Mouse (Mus musculus) bone marrow, adult 2 months (tissue): ENCODE data around the gene Pfkm. TPM values are rescaled to one million over a fixed set of nuclear protein-coding genes. Genes with fewer than 3 reads are reported as not detected.

ENCODE experiments used
- H3K27ac ChIP-seq: fragments of 200-500 bp; 2 replicates; pipeline ENCODE4 v1.5.1; 2012; ENCODE audit warnings: low read depth, mild to moderate bottlenecking, control low read depth, inconsistent platforms, low read length; ENCODE audit not compliant: control insufficient read depth, poor library complexity, insufficient read depth
- H3K4me1 ChIP-seq: fragments of 200-500 bp; 2 replicates; pipeline ENCODE4 v1.6.1; 2011; ENCODE audit warnings: low read length; ENCODE audit not compliant: control insufficient read depth, insufficient read depth
- H3K4me3 ChIP-seq: fragments of 200-500 bp; replicated peaks from 2 replicates; pipeline ENCODE3; 2011; ENCODE audit warnings: mild to moderate bottlenecking, low read depth, low read length, control low read depth; ENCODE audit not compliant: control insufficient read depth
- CTCF ChIP-seq: fragments of 200-500 bp; IDR thresholded peaks from 2 replicates; pipeline ENCODE4 v1.5.1; 2011; ENCODE audit warnings: low read length, control low read depth; ENCODE audit not compliant: control insufficient read depth, insufficient read depth
- POLR2A ChIP-seq: fragments of 200-500 bp; IDR thresholded peaks from 2 replicates; pipeline ENCODE4 v1.6.1; 2011; ENCODE audit warnings: low read depth, mild to moderate bottlenecking, control low read depth, low read length, borderline replicate concordance; ENCODE audit not compliant: control insufficient read depth
- WGBS: fragments of 180-500 bp; shearing (Covaris S2); methylation state at CpG from one replicate; pipeline ENCODE4 v1.1.7; 2018; 5-methylcytosine and 5-hydroxymethylcytosine counted together
- polyA plus RNA-seq: library from polyadenylated mRNA; stranded (reverse); fragments of >200 nt; gene quantifications from 2 replicates; pipeline ENCODE4 v1.2.4, GENCODE M21; 2011; ENCODE audit warnings: low replicate concordance; ENCODE audit not compliant: missing spikeins, insufficient read depth, insufficient read length

Gene Pfkm
- polyA plus RNA-seq, 1 experiment, result 22.9 TPM

DNA sequence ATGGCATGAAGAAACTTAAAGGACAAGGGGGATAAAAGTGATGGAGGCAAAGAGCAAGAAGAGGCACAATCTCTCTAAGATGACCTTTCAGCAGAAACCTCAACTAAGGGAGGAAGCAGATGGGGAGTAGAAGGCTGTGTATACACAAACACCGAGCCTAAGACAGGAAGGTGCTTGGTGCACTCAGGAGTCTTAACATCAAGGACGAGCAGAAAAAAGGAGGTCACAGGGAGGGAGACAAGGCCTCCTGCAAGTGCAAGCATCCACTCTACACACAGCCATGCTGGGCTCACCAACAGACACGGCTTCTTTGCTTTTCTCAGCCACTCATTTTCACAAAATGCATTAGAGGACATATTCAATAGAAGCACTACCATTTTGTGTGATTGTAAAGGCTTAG, 24.9 kb upstream of the Pfkm start:
- TF ChIP-seq CTCF (no peak), POLR2A (no peak)
- Histone ChIP-seq H3K27ac (no peak overlapping the region), H3K4me3 (no peak overlapping the region), H3K4me1 (no peaks in the 10 kb centered on the region; the same call in 1 of the 2 replicates)
- 63% methylated on average over 3 of the region's 3 CpGs for WGBS

- H3K27ac ChIP-seq, result no peak overlapping the region
- TF ChIP-seq POLR2A (no peak), CTCF (no peak)
- no peak overlapping the region for H3K4me3 ChIP-seq
- H3K4me1 ChIP-seq, result no peaks in the 10 kb centered on the region; the same call in 1 of the 2 replicates
- 93% methylated on average over 9 of the region's 9 CpGs for WGBS
These were observed 23.9 kb upstream of the Pfkm start for GRCm38 (mm10) chr15:98068506-98068905.

DNA sequence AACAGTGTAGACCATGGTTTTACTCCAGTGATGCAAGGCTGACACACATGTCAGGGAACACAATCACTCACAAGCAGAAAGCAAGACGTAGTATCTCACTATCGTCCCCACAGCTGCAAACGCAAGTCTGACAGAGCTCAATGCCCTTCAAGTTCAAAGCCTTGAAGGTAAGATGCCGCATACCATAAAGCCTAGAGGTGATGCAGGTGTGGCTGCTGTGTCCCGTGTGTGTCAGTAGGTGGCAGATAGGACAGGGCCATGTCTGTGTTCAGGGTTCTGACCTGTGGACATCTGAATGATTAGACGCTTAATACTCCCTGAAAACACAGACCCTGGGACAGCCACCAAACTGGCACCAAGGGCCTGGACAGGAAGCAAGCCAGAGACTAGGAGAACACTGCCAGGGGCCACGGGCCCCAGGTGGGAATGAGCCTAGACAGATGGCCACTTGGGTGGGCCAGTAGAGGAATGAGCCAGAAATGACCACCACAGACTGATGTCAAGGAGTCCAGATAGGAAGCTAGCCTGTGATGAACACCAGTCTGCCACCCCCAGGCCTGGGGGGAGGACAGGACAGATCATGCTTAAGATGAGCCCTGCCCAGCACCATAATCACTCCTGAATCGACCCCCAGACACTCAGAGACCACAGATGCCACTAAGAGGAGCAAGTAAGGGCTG, 22.7 kb upstream of the Pfkm start:
- no peak overlapping the region for H3K27ac ChIP-seq
- 87% methylated on average over 8 of the region's 8 CpGs for WGBS

DNA sequence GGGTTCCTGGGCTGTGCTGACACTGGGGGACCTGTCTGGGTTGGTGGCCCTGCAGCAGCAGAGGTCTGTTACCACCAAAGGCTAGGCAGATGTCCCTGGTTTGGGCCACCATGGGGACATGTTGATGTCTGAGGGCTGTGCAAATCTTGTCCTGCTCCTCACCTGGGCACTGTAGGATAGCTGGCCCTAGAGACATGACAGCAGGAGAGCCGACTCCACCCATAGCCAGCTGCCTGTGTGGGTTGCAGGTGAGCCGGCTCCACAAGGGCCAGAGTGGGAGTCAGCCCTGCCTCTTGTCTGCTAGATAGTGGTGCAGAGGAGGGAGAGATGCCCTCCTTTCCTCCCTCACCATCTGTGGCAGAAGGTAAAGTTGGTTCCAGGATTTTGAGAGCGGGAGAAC, 22.0 kb upstream of the Pfkm start:
- Histone ChIP-seq H3K4me3 (no peak overlapping the region), H3K4me1 (no peaks in the 10 kb centered on the region; the same call in 1 of the 2 replicates), H3K27ac (no peak overlapping the region)
- 93% methylated on average over 3 of the region's 3 CpGs for WGBS
- TF ChIP-seq CTCF, result no peak
- TF ChIP-seq POLR2A, result no peak

More for the DNA sequence above, 22.7 kb upstream of the Pfkm start:
- Histone ChIP-seq H3K4me1 (no peaks in the 10 kb centered on the region; the same call in 1 of the 2 replicates), H3K4me3 (no peak overlapping the region)
- no peak for TF ChIP-seq CTCF
- no peak for TF ChIP-seq POLR2A

DNA sequence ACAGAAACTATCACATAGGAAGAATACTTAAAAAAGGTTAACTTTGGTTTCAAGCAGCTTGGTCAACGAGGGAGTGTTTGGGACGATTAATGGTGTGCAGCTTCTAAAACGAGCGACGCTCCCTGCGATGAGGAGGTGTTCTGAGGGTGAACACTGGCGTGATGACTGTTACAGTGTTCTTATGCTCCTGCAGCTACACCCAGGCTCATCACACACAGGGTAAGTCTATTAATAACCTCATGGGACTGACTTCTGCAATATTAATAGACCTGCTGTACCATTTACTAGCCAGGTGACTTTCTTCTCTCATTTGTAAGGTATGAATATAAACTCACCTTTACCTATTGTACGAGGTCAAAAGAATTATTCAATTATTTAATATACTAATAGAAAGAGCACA, 17.9 kb upstream of the Pfkm start:
- Histone ChIP-seq H3K27ac (no peak overlapping the region; the same call in 1 of the 2 replicates), H3K4me3 (no peak overlapping the region), H3K4me1 (no peaks in the 10 kb centered on the region; the same call in 1 of the 2 replicates)
- TF ChIP-seq POLR2A (no peak), CTCF (no peak)
- 82% methylated on average over 8 of the region's 8 CpGs for WGBS

DNA sequence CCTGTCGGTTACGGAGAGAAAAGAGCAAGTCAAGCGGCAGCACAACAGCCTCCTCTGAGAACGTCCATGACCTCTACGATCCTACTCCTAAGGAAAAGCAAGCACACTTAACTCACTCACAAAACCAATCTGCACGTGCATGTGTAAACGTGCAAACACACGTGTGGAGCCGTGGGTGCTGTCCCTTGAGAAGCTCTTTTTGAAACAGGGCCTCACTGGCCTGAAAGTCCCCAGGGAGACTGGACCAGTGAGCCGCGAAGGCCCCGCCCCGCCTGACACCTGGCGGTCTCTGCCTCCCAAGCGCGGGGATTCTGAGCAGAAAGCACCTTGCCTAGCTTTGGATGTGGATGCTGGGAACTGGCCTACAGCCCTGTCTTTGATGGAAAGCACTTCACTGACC, 17.4 kb upstream of the Pfkm start:
- Histone ChIP-seq H3K27ac (peak overlapping the region; percentile 36), H3K4me1 (no peaks in the 10 kb centered on the region; the same call in 1 of the 2 replicates), H3K4me3 (no peak overlapping the region)
- 80% methylated on average over 16 of the region's 16 CpGs for WGBS
- TF ChIP-seq CTCF (no peak), POLR2A (no peak)

DNA sequence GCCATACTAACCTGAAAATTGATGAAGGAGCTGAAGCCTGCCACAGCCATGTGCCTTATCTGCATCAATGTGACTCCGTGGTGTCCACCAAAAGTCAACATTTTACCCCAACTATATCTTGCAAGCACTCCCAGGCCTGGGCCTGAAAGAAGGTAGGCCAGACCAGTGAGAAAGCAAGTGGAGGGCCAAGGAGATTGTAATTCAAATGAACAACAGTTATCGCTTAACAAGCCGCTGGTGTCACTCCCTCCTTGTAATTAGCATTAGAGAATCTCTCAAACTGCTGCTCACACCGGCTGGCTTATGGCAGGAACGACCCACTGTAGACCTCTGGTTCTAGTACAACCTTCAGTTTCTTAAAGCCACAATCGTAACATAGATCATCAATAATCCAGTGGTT, 15.5 kb upstream of the Pfkm start:
- TF ChIP-seq POLR2A, result no peak
- TF ChIP-seq CTCF, result no peak
- H3K27ac ChIP-seq, result no peak overlapping the region
- 94% methylated on average over 6 of the region's 6 CpGs for WGBS
- H3K4me3 ChIP-seq, result no peak overlapping the region
- no peaks in the 10 kb centered on the region; the same call in 1 of the 2 replicates for H3K4me1 ChIP-seq

- WGBS, result 0% methylated on average over 1 of the region's 1 CpGs
- H3K4me1 ChIP-seq, result peaks cover 2% of the 10 kb centered on the region
- TF ChIP-seq CTCF, result no peak
- H3K27ac ChIP-seq, result peak overlapping the region; percentile 54; the same call in 1 of the 2 replicates
- no peak overlapping the region for H3K4me3 ChIP-seq
These were observed 3.5 kb upstream of the Pfkm start for GRCm38 (mm10) chr15:98088889-98089288.

GRCm38 (mm10) chr15:98089421-98090183, 2.8 kb upstream of the Pfkm start:
- Histone ChIP-seq H3K4me1 (peaks cover 2% of the 10 kb centered on the region), H3K4me3 (peak overlapping the region; percentile 52), H3K27ac (peak overlapping the region; percentile 54; the same call in 1 of the 2 replicates)
- TF ChIP-seq POLR2A (no peak), CTCF (peak; percentile 38; the same call in 1 of the 2 replicates)
- 16% methylated on average over 9 of the region's 9 CpGs for WGBS
